Mouse (Mus musculus) stomach, embryonic 14.5 days (tissue): ENCODE results near the gene Snx18. TPM values are rescaled to one million over a fixed set of nuclear protein-coding genes. Genes with fewer than 3 reads are reported as not detected.

ENCODE experiments used
- polyA plus RNA-seq: library from polyadenylated mRNA; unstranded; fragments of >200 nt; fragmentation: Nextera tagmentation; extraction: Ambion mirVana; gene quantifications from 2 replicates; pipeline ENCODE4 v1.2.1, GENCODE M21; 2014

Gene Snx18
- polyA plus RNA-seq, 1 experiment from 2014 or later = 28.1 TPM

Other genes starting within 250 kb of the Snx18 start
- not detected in 2 replicates for gene Hspb3, start 45.1 kb upstream of the Snx18 start, polyA plus RNA-seq
- gene Arl15, start 175.9 kb upstream of the Snx18 start, polyA plus RNA-seq = 10.8 and 12.0 TPM in 2 replicates